Mouse (Mus musculus) cerebellum, adult 2 months (tissue): ENCODE results near the gene Top3b. TPM values are rescaled to one million over a fixed set of nuclear protein-coding genes. Genes with fewer than 3 reads are reported as not detected.
A peak's percentile ranks its signal among the peaks of the same experiment; 100 is the strongest.

ENCODE experiments used
- DNase-seq, 2 experiments: peaks; one replicate each; pipeline ENCODE4 v3.0.0; 2021
- H3K27ac ChIP-seq: fragments of 200-500 bp; 2 replicates; pipeline ENCODE4 v1.5.1; 2012; ENCODE audit warnings: low read length, control low read depth, inconsistent platforms; ENCODE audit not compliant: insufficient read depth
- H3K27me3 ChIP-seq: fragments of 200-500 bp; 2 replicates; pipeline ENCODE4 v1.6.1; 2012; ENCODE audit warnings: inconsistent platforms, mild to moderate bottlenecking, low read length, moderate library complexity; ENCODE audit not compliant: control insufficient read depth, insufficient read depth
- H3K4me1 ChIP-seq: fragments of 200-500 bp; 2 replicates; pipeline ENCODE4 v1.6.1; 2011; ENCODE audit warnings: low read length; ENCODE audit not compliant: control insufficient read depth, insufficient read depth
- H3K4me3 ChIP-seq: fragments of 200-500 bp; replicated peaks from 2 replicates; pipeline ENCODE3; 2011; ENCODE audit warnings: mild to moderate bottlenecking, low read depth, low read length, control low read depth; ENCODE audit not compliant: insufficient read depth
- CTCF ChIP-seq: fragments of 200-500 bp; IDR thresholded peaks from 2 replicates; pipeline ENCODE4 v1.5.1; 2011; ENCODE audit warnings: low read depth, mild to moderate bottlenecking, control low read depth, low read length, moderate library complexity, borderline replicate concordance; ENCODE audit not compliant: insufficient read depth
- POLR2A ChIP-seq: fragments of 200-500 bp; IDR thresholded peaks from 2 replicates; pipeline ENCODE4 v1.6.1; 2011; ENCODE audit warnings: low read length, control low read depth, borderline replicate concordance; ENCODE audit not compliant: insufficient read depth
- WGBS: fragments of 180-500 bp; shearing (Covaris S2); methylation state at CpG from one replicate; pipeline ENCODE4 v1.1.7; 2018; 5-methylcytosine and 5-hydroxymethylcytosine counted together
- polyA plus RNA-seq: library from polyadenylated mRNA; depleted of rRNA; stranded (reverse); fragments of >200 nt; gene quantifications from 2 replicates; pipeline ENCODE4 v1.2.3, GENCODE M21; 2012; rRNA removed

Top3b gene
- polyA plus RNA-seq, 1 experiment, result 102 TPM

DNA sequence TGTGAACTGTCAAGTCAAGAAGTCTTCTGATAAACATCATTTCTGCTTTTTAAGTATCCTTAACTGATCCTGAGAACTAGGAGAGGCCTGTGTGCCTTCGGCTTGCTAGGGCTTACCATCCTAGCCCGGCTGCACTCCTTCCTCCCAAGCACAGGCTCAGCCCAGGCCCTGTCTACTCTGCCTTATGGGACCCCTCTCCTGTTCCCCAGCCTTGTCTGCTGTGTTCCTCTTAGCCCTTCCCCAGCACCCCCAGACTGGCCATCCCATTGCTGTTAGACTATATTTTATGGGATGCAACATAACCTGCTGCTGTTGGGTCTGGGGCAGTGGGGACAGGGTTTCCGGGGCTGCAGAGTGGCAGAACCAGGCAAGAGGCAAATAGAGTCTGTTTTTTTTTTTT lies 59.8 kb downstream of the Top3b start:
- DNase-seq, result no peak
- H3K4me1 ChIP-seq, result peaks cover 11% of the 10 kb centered on the region
- 84% methylated on average over 3 of the region's 3 CpGs for WGBS
- TF ChIP-seq CTCF (no peak), POLR2A (no peak)
- no peaks in the 10 kb centered on the region for H3K27me3 ChIP-seq
- H3K4me3 ChIP-seq, result no peak overlapping the region
- no peak overlapping the region for H3K27ac ChIP-seq

DNA sequence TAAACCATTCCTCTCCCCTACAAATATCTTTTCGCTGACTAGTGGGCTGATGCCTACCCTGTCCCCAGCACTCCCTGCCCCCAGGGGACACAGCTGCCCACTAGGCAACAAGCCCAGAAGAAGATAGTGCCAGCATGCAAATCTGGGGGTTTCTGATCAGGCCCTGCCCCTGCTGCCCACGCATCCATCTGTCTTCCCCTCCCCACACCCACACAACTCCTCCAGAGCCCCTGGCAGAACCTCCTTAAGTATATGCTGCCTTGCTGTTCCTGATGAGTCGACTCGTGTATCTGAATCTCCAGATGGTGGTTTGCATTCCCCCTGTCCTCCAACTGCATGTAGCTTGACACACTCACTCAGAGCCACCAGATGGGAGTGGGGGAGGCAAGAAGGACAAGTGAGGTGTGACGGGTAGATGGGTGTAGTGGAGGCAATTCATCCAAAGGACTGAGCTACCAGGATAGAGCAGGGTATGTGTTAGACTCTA lies 60.3 kb downstream of the Top3b start:
- Histone ChIP-seq H3K4me3 (no peak overlapping the region), H3K27me3 (no peaks in the 10 kb centered on the region), H3K27ac (no peak overlapping the region), H3K4me1 (peaks cover 11% of the 10 kb centered on the region)
- 5% methylated on average over 5 of the region's 5 CpGs for WGBS
- TF ChIP-seq POLR2A, result no peak
- 0 out of 2 replicates have a peak, but pooled peaks have one; percentile 3 for TF ChIP-seq CTCF
- DNase-seq, result peak in 1 of 2 experiments; percentile 38

DNA sequence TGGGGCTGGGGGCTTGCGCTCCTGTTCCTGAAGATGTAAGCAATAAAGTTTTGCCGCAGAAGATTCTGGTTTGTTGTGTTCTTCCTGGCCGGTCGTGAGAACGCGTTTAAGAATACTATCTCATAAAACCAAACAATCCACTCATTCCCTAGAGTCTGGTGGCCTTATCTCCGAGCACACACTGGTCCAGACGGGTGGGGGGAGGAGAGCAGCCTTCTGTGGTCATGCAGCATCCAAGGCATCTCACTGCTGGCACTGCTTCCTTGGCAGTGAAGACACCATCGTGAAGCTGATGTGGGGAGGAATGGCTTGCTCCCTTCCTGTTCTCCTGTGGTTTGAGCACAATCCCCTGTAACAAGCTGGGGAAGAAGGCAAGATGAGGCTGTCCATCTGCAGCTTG lies 69.0 kb downstream of the Top3b start:
- Histone ChIP-seq H3K4me1 (no peaks in the 10 kb centered on the region), H3K27ac (no peak overlapping the region), H3K4me3 (no peak overlapping the region), H3K27me3 (no peaks in the 10 kb centered on the region)
- no peak for TF ChIP-seq CTCF
- TF ChIP-seq POLR2A, result no peak
- WGBS, result 76% methylated on average over 9 of the region's 9 CpGs
- no peak for DNase-seq

DNA sequence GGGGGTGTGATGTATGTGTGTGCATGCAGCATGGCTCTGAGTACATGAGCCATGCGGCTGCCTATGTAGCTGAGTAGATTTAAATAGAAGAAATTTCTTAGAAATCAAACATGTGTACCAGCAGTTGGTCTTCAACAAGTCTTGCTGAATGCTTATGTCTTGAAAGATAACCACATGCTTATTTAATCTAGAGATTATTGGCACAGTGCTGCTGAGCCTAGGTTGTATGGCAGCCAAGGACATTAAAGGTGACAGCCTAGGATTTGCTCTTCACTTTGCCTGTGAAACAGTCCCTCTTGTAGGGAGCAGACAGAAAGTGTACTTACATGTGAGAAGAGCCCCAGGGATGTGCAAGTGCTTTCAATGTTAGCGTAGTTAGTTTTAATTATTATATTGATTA lies 70.5 kb downstream of the Top3b start:
- no peak for DNase-seq
- no peaks in the 10 kb centered on the region for H3K27me3 ChIP-seq
- no peak overlapping the region for H3K4me3 ChIP-seq
- 93% methylated on average over 2 of the region's 2 CpGs for WGBS
- no peak overlapping the region for H3K27ac ChIP-seq
- TF ChIP-seq CTCF, result no peak
- TF ChIP-seq POLR2A, result no peak
- no peaks in the 10 kb centered on the region for H3K4me1 ChIP-seq

Other genes starting within 250 kb of the Top3b start
- not detected in 2 replicates for gene Olfr19, start 194.3 kb upstream of the Top3b start, polyA plus RNA-seq
- 1.3 and 2.0 TPM in 2 replicates for gene Spag6l, start 41.3 kb upstream of the Top3b start, polyA plus RNA-seq
- not detected in 2 replicates for gene Igll1, start 6.8 kb upstream of the Top3b start, polyA plus RNA-seq
- gene Vpreb1, start 107 bp downstream of the Top3b start, polyA plus RNA-seq, result 0.40 TPM in 1 of 2 replicates, not detected in the other
- gene Ppm1f, start 25.7 kb downstream of the Top3b start, polyA plus RNA-seq, result 32.6 and 36.4 TPM in 2 replicates
- gene Mapk1, start 112.6 kb downstream of the Top3b start, polyA plus RNA-seq, result 154 and 162 TPM in 2 replicates
- 2.2 and 2.3 TPM in 2 replicates for gene Ypel1, start 199.0 kb downstream of the Top3b start, polyA plus RNA-seq
- gene Ppil2, start 240.5 kb downstream of the Top3b start, polyA plus RNA-seq, result 108 and 111 TPM in 2 replicates